Mouse (Mus musculus): ENCODE data around the gene Slit3. TPM values are rescaled to one million over a fixed set of nuclear protein-coding genes. Genes with fewer than 3 reads are reported as not detected.

Gene Slit3
- total and polyA plus RNA-seq, 3 experiments: 0.55 to 4.8 (median 2.8) TPM

- Histone ChIP-seq H3K27ac (ENCODE audit: insufficient read depth, low read depth) (no peak overlapping the region), H3K9ac (ENCODE audit: insufficient read depth, low read depth) (no peak overlapping the region), H3K4me3 (replicated peaks in 1 of 3; ENCODE audit: low read depth in 2 of 3, low read length in 2 of 3, poor library complexity in 1 of 3) (no peak overlapping the region), H3K36me3 (replicated peaks in 1 of 2; ENCODE audit: control insufficient read depth in 1 of 2, insufficient read depth in 1 of 2, low read length in 1 of 2) (no peaks in the 10 kb centered on the region), H3K4me2 (ENCODE audit: insufficient read depth, low read depth, poor library complexity, severe bottlenecking) (no peak overlapping the region), H3K27me3 (replicated peaks) (no peaks in the 10 kb centered on the region), H3K4me1 (ENCODE audit: control insufficient read depth in 1 of 2, insufficient read depth in 2 of 2) (peaks cover 0 to 7% of the 10 kb centered on the region in 2 experiments; a peak in 2 of 4 replicates), H3K79me2 (replicated peaks; ENCODE audit: control insufficient read depth, extremely low read depth, insufficient read depth, poor library complexity, severe bottlenecking) (no peaks in the 10 kb centered on the region), H3K9me3 (replicated peaks; ENCODE audit: low read length) (peaks cover 6% of the 10 kb centered on the region)
- no peak for DNase-seq (ENCODE audit: extremely low read depth)
- dilution Hi-C loops (cut with MboI; ENCODE audit: extremely low pct_ligation_motif_present, extremely low pct_unique_long_range_greater_than_20kb, low sequenced_read_pairs): no loop called here
- no peak for TF ChIP-seq MEF2A (IDR thresholded peaks at IDR 0.05; ENCODE audit: borderline replicate concordance, low read depth, low read length)
- TF ChIP-seq NELFE (IDR thresholded peaks at IDR 0.05; ENCODE audit: low read depth, low read length): no peak
- no peak for TF ChIP-seq MAX (IDR thresholded peaks at IDR 0.05; ENCODE audit: low read length)
- TF ChIP-seq CHD2 (IDR thresholded peaks at IDR 0.05; ENCODE audit: low read length): no peak
- TF ChIP-seq ZNF384 (IDR thresholded peaks at IDR 0.05; ENCODE audit: low read depth, low read length): no peak
- no peak for TF ChIP-seq RCOR1 (conservative IDR thresholded peaks at IDR 0.05; ENCODE audit: low read depth, low read length)
- TF ChIP-seq MAZ (IDR thresholded peaks at IDR 0.05; ENCODE audit: low read depth, low read length): no peak
- TF ChIP-seq MXI1 (IDR thresholded peaks at IDR 0.05; ENCODE audit: low read depth, low read length): no peak
- TF ChIP-seq SIN3A (IDR thresholded peaks at IDR 0.05; ENCODE audit: low read length): no peak
- no peak for TF ChIP-seq POLR2A (IDR thresholded peaks at IDR 0.05; ENCODE audit: low read depth, low read length)
- no peak for TF ChIP-seq JUND (conservative IDR thresholded peaks at IDR 0.05; ENCODE audit: low read depth, low read length)
- no peak for TF ChIP-seq UBTF (IDR thresholded peaks at IDR 0.05; ENCODE audit: low read depth, low read length)
- in situ Hi-C loops (cut with MboI; ENCODE audit: low pct_ligation_motif_present, low pct_unique_long_range_greater_than_20kb, low sequenced_read_pairs): no loop called here
These were observed 948 bp upstream of the Slit3 start for GRCm38 (mm10) chr11:35120076-35120475.

- peaks cover 4% of the 10 kb centered on the region for H3K9me3 ChIP-seq (replicated peaks; ENCODE audit: low read length)
These were observed 561 bp downstream of the Slit3 start for GRCm38 (mm10) chr11:35121611-35121959.

More at GRCm38 (mm10) chr11:35121611-35121959, 561 bp downstream of the Slit3 start:
- Histone ChIP-seq H3K9ac (ENCODE audit: insufficient read depth, low read depth) (no peak overlapping the region), H3K4me3 (replicated peaks in 1 of 3; ENCODE audit: low read depth in 2 of 3, low read length in 2 of 3, poor library complexity in 1 of 3) (no peak overlapping the region), H3K4me1 (ENCODE audit: control insufficient read depth in 1 of 2, insufficient read depth in 2 of 2) (peaks cover 0 to 7% of the 10 kb centered on the region in 2 experiments; a peak in 2 of 4 replicates), H3K79me2 (replicated peaks; ENCODE audit: control insufficient read depth, extremely low read depth, insufficient read depth, poor library complexity, severe bottlenecking) (no peaks in the 10 kb centered on the region), H3K27me3 (replicated peaks) (no peaks in the 10 kb centered on the region), H3K4me2 (ENCODE audit: insufficient read depth, low read depth, poor library complexity, severe bottlenecking) (no peak overlapping the region), H3K27ac (ENCODE audit: insufficient read depth, low read depth) (no peak overlapping the region), H3K36me3 (replicated peaks in 1 of 2; ENCODE audit: control insufficient read depth in 1 of 2, insufficient read depth in 1 of 2, low read length in 1 of 2) (no peaks in the 10 kb centered on the region)
- DNase-seq (ENCODE audit: extremely low read depth): no peak
- dilution Hi-C loops (cut with MboI; ENCODE audit: extremely low pct_ligation_motif_present, extremely low pct_unique_long_range_greater_than_20kb, low sequenced_read_pairs): no loop called here
- no peak for TF ChIP-seq SMC3 (IDR thresholded peaks at IDR 0.05; ENCODE audit: low read depth, low read length)
- no peak for TF ChIP-seq ZNF384 (IDR thresholded peaks at IDR 0.05; ENCODE audit: low read depth, low read length)
- no peak for TF ChIP-seq KAT2A (IDR thresholded peaks at IDR 0.05; ENCODE audit: insufficient replicate concordance, low read length)
- no peak for TF ChIP-seq RAD21 (IDR thresholded peaks at IDR 0.05; ENCODE audit: low read depth, low read length)
- TF ChIP-seq JUND (conservative IDR thresholded peaks at IDR 0.05; ENCODE audit: low read depth, low read length): no peak
- no peak for TF ChIP-seq NELFE (IDR thresholded peaks at IDR 0.05; ENCODE audit: low read depth, low read length)
- TF ChIP-seq JUN (IDR thresholded peaks at IDR 0.05; ENCODE audit: insufficient read depth, low read depth, low read length): no peak
- no peak for TF ChIP-seq TCF12 (IDR thresholded peaks at IDR 0.05; ENCODE audit: low read depth, low read length)
- TF ChIP-seq SIN3A (IDR thresholded peaks at IDR 0.05; ENCODE audit: low read length): no peak
- no peak for TF ChIP-seq POLR2A (IDR thresholded peaks at IDR 0.05; ENCODE audit: low read depth, low read length)
- TF ChIP-seq NRF1 (IDR thresholded peaks at IDR 0.05; ENCODE audit: low read depth, low read length): no peak
- TF ChIP-seq GABPA (IDR thresholded peaks at IDR 0.05; ENCODE audit: insufficient replicate concordance, low read depth, low read length): no peak
- no peak for TF ChIP-seq USF1 (IDR thresholded peaks at IDR 0.05; ENCODE audit: low read depth, low read length)
- no peak for TF ChIP-seq MAX (IDR thresholded peaks at IDR 0.05; ENCODE audit: low read length)
- TF ChIP-seq TBP (conservative IDR thresholded peaks at IDR 0.05; ENCODE audit: low read depth, low read length): no peak
- TF ChIP-seq ZKSCAN1 (IDR thresholded peaks at IDR 0.05; ENCODE audit: borderline replicate concordance, low read depth, low read length): no peak
- no peak for TF ChIP-seq HCFC1 (IDR thresholded peaks at IDR 0.05; ENCODE audit: low read depth, low read length)
- in situ Hi-C loops (cut with MboI; ENCODE audit: low pct_ligation_motif_present, low pct_unique_long_range_greater_than_20kb, low sequenced_read_pairs): no loop called here
